Mouse (Mus musculus): ENCODE data around the gene Ufsp2. TPM values are rescaled to one million over a fixed set of nuclear protein-coding genes. Genes with fewer than 3 reads are reported as not detected.

Gene Ufsp2
- total RNA-seq, 1 experiment: 21.7 TPM

DNA sequence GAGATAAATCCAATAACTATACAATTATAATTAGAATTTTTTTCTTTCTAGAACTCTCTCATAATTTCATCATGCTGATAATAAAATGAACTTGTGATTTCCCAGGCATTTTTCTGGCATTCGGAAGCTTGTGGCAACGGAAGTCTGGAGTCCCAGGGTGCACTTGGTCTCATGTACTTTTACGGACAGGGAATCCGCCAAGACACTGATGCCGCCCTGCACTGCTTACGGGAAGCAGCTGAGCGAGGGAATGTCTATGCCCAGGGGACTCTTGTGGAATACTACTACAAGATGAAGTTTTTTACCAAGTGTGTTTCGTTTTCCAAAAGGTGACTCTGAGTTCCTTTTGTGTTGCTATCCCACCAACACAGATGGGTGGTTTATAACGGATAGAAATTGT, 47.4 kb downstream of the Ufsp2 start:
- H3K9ac ChIP-seq (ENCODE audit: insufficient read depth, low read depth, low read length, poor library complexity, severe bottlenecking): no peak overlapping the region
- in situ Hi-C loops (cut with MboI; ENCODE audit: low sequenced_read_pairs in 2 of 2, unreplicated experiment in 2 of 2): no loop called here
- H3K4me1 ChIP-seq (ENCODE audit: control insufficient read depth in 2 of 2, insufficient read depth in 2 of 2, low read length in 2 of 2, poor library complexity in 1 of 2): no peaks in the 10 kb centered on the region
- no peak for DNase-seq (ENCODE audit: low read depth, low spot score)
- no peaks in the 10 kb centered on the region for H3K9me3 ChIP-seq (ENCODE audit: control insufficient read depth, insufficient read depth, low read depth, low read length)
- no peak overlapping the region for H3K27ac ChIP-seq (ENCODE audit: insufficient read depth, low read depth, low read length, poor library complexity, severe bottlenecking)
- TF ChIP-seq ZC3H11A (IDR thresholded peaks at IDR 0.05; ENCODE audit: borderline replicate concordance, low read depth, low read length) (no peak), HCFC1 (IDR thresholded peaks at IDR 0.05; ENCODE audit: borderline replicate concordance, insufficient read depth, low read length) (no peak)
- no peaks in the 10 kb centered on the region for H3K36me3 ChIP-seq (ENCODE audit: control insufficient read depth, insufficient read depth, low read length, poor library complexity, severe bottlenecking)
- no peak overlapping the region for H3K4me3 ChIP-seq (ENCODE audit: insufficient read depth in 1 of 2, low read depth in 1 of 2, low read length in 2 of 2, poor library complexity in 1 of 2, severe bottlenecking in 1 of 2)

DNA sequence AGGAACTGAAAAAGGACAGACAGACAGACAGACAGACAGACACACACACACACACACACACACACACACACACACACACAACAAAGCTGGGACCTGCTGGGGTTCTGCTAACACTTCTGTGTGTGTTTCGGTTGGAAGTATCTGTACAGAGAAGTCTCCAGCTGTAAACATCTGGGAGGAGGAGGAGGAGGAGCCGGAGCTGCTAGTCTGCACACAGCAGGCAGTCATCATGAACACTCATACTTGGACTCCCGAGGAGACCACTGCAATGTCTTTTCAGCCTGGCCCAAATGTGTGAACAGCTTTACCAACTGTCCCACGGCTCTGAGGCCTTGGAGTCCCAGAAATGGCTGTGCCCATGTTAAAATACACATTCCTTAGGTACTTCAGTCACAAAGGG, 49.1 kb downstream of the Ufsp2 start:
- H3K27ac ChIP-seq (ENCODE audit: insufficient read depth, low read depth, low read length, poor library complexity, severe bottlenecking): no peak overlapping the region
- no peak overlapping the region for H3K9ac ChIP-seq (ENCODE audit: insufficient read depth, low read depth, low read length, poor library complexity, severe bottlenecking)
- DNase-seq (ENCODE audit: low read depth, low spot score): no peak
- H3K4me3 ChIP-seq (ENCODE audit: insufficient read depth in 1 of 2, low read depth in 1 of 2, low read length in 2 of 2, poor library complexity in 1 of 2, severe bottlenecking in 1 of 2): no peak overlapping the region
- H3K9me3 ChIP-seq (ENCODE audit: control insufficient read depth, insufficient read depth, low read depth, low read length): no peaks in the 10 kb centered on the region
- in situ Hi-C loops (cut with MboI; ENCODE audit: low sequenced_read_pairs in 2 of 2, unreplicated experiment in 2 of 2): no loop called here
- no peaks in the 10 kb centered on the region for H3K36me3 ChIP-seq (ENCODE audit: control insufficient read depth, insufficient read depth, low read length, poor library complexity, severe bottlenecking)
- no peaks in the 10 kb centered on the region for H3K4me1 ChIP-seq (ENCODE audit: control insufficient read depth in 2 of 2, insufficient read depth in 2 of 2, low read length in 2 of 2, poor library complexity in 1 of 2)
- TF ChIP-seq HCFC1 (IDR thresholded peaks at IDR 0.05; ENCODE audit: borderline replicate concordance, insufficient read depth, low read length) (no peak), CHD2 (IDR thresholded peaks at IDR 0.05; ENCODE audit: low read depth, low read length) (no peak), ZNF384 (IDR thresholded peaks at IDR 0.05; ENCODE audit: low read depth, low read length) (no peak), ZC3H11A (IDR thresholded peaks at IDR 0.05; ENCODE audit: borderline replicate concordance, low read depth, low read length) (no peak), MAFK (IDR thresholded peaks at IDR 0.05; ENCODE audit: insufficient read depth, low read depth, low read length) (no peak)

DNA sequence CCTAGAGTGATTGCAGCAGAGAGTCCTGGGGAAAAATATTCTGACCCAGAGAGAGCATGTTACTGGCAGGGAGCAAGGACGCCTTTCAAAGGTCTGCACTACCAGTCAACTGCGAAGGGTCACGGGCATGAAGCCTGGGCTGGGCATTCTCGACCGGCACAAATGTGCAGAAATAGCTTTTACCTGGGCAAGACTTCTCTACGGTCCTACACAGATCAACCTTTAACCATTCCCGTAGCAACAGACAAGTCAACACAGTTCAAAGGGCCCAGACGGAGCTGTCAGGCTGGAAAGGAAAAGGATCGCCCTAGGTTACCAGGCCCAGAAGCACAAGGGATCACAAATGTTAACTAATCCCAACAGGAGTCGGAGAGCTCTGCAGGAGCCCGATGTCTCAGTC, 60.9 kb downstream of the Ufsp2 start:
- no peak overlapping the region for H3K9ac ChIP-seq (ENCODE audit: insufficient read depth, low read depth, low read length, poor library complexity, severe bottlenecking)
- H3K27ac ChIP-seq (ENCODE audit: insufficient read depth, low read depth, low read length, poor library complexity, severe bottlenecking): no peak overlapping the region
- no peaks in the 10 kb centered on the region for H3K36me3 ChIP-seq (ENCODE audit: control insufficient read depth, insufficient read depth, low read length, poor library complexity, severe bottlenecking)
- H3K4me1 ChIP-seq (ENCODE audit: control insufficient read depth in 2 of 2, insufficient read depth in 2 of 2, low read length in 2 of 2, poor library complexity in 1 of 2): no peaks in the 10 kb centered on the region
- H3K9me3 ChIP-seq (ENCODE audit: control insufficient read depth, insufficient read depth, low read depth, low read length): no peaks in the 10 kb centered on the region
- in situ Hi-C loops (cut with MboI; ENCODE audit: low sequenced_read_pairs in 2 of 2, unreplicated experiment in 2 of 2): no loop called here
- no peak for TF ChIP-seq HCFC1 (IDR thresholded peaks at IDR 0.05; ENCODE audit: borderline replicate concordance, insufficient read depth, low read length)
- no peak for TF ChIP-seq MAFK (IDR thresholded peaks at IDR 0.05; ENCODE audit: insufficient read depth, low read depth, low read length)
- no peak for TF ChIP-seq CHD2 (IDR thresholded peaks at IDR 0.05; ENCODE audit: low read depth, low read length)
- TF ChIP-seq ZNF384 (IDR thresholded peaks at IDR 0.05; ENCODE audit: low read depth, low read length): no peak
- no peak for TF ChIP-seq ZC3H11A (IDR thresholded peaks at IDR 0.05; ENCODE audit: borderline replicate concordance, low read depth, low read length)
- no peak overlapping the region for H3K4me3 ChIP-seq (ENCODE audit: insufficient read depth in 1 of 2, low read depth in 1 of 2, low read length in 2 of 2, poor library complexity in 1 of 2, severe bottlenecking in 1 of 2)
- no peak for DNase-seq (ENCODE audit: low read depth, low spot score)

DNA sequence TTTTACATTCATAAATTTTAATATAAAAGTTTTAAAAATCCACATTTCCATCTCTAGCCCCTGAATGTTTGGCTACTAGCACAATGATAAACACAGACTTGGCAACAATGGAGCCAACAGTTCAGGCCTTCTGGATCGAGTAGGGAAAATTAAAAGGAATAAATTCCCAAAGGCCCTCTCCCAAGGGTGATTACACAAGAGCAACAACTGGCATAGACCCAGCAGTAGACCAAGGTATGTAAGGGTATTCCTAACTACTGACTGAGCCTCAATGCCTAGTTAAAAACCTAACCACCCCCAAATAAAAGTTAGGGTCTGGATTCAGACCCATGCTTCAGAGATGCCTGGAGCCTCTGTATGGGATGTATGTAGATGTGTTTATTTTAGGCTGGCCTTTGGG, 64.3 kb downstream of the Ufsp2 start:
- Histone ChIP-seq H3K36me3 (ENCODE audit: control insufficient read depth, insufficient read depth, low read length, poor library complexity, severe bottlenecking) (no peaks in the 10 kb centered on the region), H3K9ac (ENCODE audit: insufficient read depth, low read depth, low read length, poor library complexity, severe bottlenecking) (no peak overlapping the region), H3K4me1 (ENCODE audit: control insufficient read depth in 2 of 2, insufficient read depth in 2 of 2, low read length in 2 of 2, poor library complexity in 1 of 2) (no peaks in the 10 kb centered on the region), H3K9me3 (ENCODE audit: control insufficient read depth, insufficient read depth, low read depth, low read length) (no peaks in the 10 kb centered on the region), H3K27ac (ENCODE audit: insufficient read depth, low read depth, low read length, poor library complexity, severe bottlenecking) (no peak overlapping the region), H3K4me3 (ENCODE audit: insufficient read depth in 1 of 2, low read depth in 1 of 2, low read length in 2 of 2, poor library complexity in 1 of 2, severe bottlenecking in 1 of 2) (no peak overlapping the region)
- TF ChIP-seq MAFK (IDR thresholded peaks at IDR 0.05; ENCODE audit: insufficient read depth, low read depth, low read length) (no peak), CHD2 (IDR thresholded peaks at IDR 0.05; ENCODE audit: low read depth, low read length) (no peak), ZNF384 (IDR thresholded peaks at IDR 0.05; ENCODE audit: low read depth, low read length) (no peak), HCFC1 (IDR thresholded peaks at IDR 0.05; ENCODE audit: borderline replicate concordance, insufficient read depth, low read length) (no peak)
- no peak for DNase-seq (ENCODE audit: low read depth, low spot score)
- in situ Hi-C loops (cut with MboI; ENCODE audit: low sequenced_read_pairs in 2 of 2, unreplicated experiment in 2 of 2): no loop called here

DNA sequence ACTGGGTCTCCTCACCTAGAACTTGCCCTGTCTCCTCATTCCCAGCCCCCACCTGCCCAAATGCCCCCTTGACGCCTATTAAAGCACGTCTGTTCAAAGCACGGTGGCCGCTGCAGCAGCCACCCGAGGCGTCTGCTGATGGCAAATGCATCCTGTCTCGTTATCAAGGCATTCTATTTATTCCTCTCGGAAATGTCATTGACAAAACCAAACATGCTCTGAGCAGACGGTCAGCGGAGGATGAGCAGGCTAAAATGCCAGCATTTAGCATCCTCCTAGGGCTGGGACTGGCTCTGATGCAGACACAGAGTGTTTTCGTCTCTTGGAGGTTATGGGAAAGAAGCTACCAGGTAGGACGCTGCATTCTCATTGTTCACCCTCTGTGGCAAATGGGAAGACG, 64.9 kb downstream of the Ufsp2 start:
- H3K9me3 ChIP-seq (ENCODE audit: control insufficient read depth, insufficient read depth, low read depth, low read length): no peaks in the 10 kb centered on the region
- TF ChIP-seq ZNF384 (IDR thresholded peaks at IDR 0.05; ENCODE audit: low read depth, low read length) (no peak), CHD2 (IDR thresholded peaks at IDR 0.05; ENCODE audit: low read depth, low read length) (no peak), HCFC1 (IDR thresholded peaks at IDR 0.05; ENCODE audit: borderline replicate concordance, insufficient read depth, low read length) (no peak), MAFK (IDR thresholded peaks at IDR 0.05; ENCODE audit: insufficient read depth, low read depth, low read length) (no peak), ZC3H11A (IDR thresholded peaks at IDR 0.05; ENCODE audit: borderline replicate concordance, low read depth, low read length) (no peak)
- in situ Hi-C loops (cut with MboI; ENCODE audit: low sequenced_read_pairs in 2 of 2, unreplicated experiment in 2 of 2): no loop called here
- no peak for DNase-seq (ENCODE audit: low read depth, low spot score)
- H3K4me3 ChIP-seq (ENCODE audit: insufficient read depth in 1 of 2, low read depth in 1 of 2, low read length in 2 of 2, poor library complexity in 1 of 2, severe bottlenecking in 1 of 2): no peak overlapping the region
- no peak overlapping the region for H3K27ac ChIP-seq (ENCODE audit: insufficient read depth, low read depth, low read length, poor library complexity, severe bottlenecking)
- H3K36me3 ChIP-seq (ENCODE audit: control insufficient read depth, insufficient read depth, low read length, poor library complexity, severe bottlenecking): no peaks in the 10 kb centered on the region
- H3K4me1 ChIP-seq (ENCODE audit: control insufficient read depth in 2 of 2, insufficient read depth in 2 of 2, low read length in 2 of 2, poor library complexity in 1 of 2): no peaks in the 10 kb centered on the region
- no peak overlapping the region for H3K9ac ChIP-seq (ENCODE audit: insufficient read depth, low read depth, low read length, poor library complexity, severe bottlenecking)

Other genes with a start within 250 kb of the Ufsp2 start
- 3.3 and 3.7 TPM in 2 replicates for gene Pdlim3, start 90.1 kb upstream of the Ufsp2 start, total RNA-seq (2012; rRNA removed)
- gene Ccdc110, start 40.9 kb upstream of the Ufsp2 start, total RNA-seq (2012; rRNA removed): not detected in 2 replicates
- gene 1700029J07Rik, start 276 bp upstream of the Ufsp2 start, total RNA-seq (2012; rRNA removed): 0.16 and 0.36 TPM in 2 replicates
- 0.13 and 0.26 TPM in 2 replicates for gene Lrp2bp, start 23.8 kb downstream of the Ufsp2 start, total RNA-seq (2012; rRNA removed)
- 12.3 and 13.6 TPM in 2 replicates for gene Ankrd37, start 30.2 kb downstream of the Ufsp2 start, total RNA-seq (2012; rRNA removed)
- 5.7 and 7.4 TPM in 2 replicates for gene Cfap97, start 176.2 kb downstream of the Ufsp2 start, total RNA-seq (2012; rRNA removed)
- gene Snx25, start 176.6 kb downstream of the Ufsp2 start, total RNA-seq (2012; rRNA removed): 8.1 and 10.3 TPM in 2 replicates
- 168 and 284 TPM in 2 replicates for gene Slc25a4, start 235.8 kb downstream of the Ufsp2 start, total RNA-seq (2012; rRNA removed)